Mouse (Mus musculus) frontal cortex, postnatal 25 days (tissue): ENCODE results near the gene Catip.

Source experiments
- DNase-seq, 2 experiments: peaks; one replicate each; pipeline ENCODE4 v3.0.0; 2022; ENCODE audit warnings: low spot score in 2 of 2

The Catip gene

DNA sequence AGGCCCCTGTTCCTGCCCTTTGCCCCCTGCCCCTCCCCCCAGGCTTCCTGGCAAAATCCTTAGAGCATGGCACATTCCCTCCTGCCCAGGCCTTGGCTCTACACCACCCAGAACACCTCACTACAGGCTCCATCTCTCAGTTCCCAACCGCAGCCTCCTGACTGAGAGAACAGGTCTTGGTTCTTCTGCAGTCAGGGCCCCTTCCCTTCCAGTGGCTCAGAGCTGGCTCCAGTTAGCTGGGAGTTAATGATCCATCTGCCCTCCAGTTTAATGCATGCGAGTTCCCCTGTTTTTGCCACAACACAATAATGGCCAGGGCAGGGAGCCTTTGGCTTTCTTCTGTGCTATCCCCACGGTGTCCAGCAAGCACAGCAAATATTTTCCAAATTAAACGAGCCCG is 18.7 kb upstream of the Catip start:
- DNase-seq: no peak

DNA sequence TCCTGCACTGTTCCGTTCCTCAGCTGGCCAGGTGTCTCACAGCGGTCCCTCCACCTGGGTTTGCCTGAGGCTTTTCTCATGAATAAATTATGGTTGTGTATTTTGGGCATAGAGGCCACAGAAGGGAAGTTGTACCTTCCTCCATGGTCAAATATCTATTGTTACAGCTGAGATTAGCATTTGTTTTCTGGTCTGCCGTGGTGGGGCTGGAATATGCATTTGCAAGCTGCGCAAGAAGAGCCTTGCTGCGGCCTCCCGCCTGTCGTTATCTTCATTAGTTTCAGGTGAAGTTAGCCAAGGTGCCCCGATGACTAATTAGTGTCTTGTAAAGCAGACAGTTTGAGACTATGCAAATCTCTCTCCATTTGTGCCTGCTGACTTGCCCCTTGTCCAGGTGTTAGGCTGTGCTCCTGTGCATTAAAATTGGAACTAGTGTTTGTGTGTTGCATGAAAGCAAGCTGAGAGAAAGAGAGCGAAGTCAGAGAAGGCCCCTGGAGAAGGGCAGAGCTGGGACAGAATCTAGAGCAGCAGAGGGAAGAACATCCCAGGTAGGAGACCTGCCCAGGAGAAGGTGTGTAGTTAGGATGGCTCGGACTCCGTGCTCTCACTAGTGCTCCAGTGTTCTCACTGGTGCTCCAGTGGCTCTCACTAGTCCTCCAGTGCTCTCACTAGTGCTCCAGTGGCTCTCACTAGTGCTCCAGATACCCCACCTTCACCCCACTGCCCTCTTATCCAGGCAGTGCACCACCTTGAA is 17.6 kb upstream of the Catip start:
- DNase-seq: no peak

DNA sequence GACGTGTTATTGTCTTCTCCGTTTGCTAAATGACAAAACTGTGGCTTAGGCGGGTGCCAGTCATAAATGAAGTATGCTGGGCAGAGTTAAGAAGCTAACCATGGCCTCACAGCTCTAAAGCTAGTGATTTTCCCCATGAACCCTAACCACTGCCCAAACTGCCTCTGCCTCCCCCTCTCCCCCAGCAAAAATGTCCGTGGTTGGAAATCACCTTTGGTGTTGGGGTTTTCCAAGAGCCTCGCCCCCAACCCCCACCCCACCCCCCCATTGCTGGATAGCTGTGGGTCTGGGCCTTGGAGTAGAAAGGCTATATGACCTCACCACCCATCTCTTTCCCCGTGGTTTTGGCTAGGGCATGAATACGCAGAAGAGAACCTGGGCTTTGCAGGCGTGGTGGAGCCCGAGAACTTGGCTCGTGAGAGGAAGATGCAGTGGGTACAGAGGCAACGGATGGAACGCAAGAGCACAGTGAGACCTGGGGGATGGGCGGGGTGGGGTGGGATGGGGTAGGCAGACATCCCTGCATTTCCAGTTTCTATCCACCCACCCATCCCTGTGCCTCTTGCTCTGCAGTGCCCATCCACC is 10.6 kb upstream of the Catip start:
- DNase-seq: no peak

DNA sequence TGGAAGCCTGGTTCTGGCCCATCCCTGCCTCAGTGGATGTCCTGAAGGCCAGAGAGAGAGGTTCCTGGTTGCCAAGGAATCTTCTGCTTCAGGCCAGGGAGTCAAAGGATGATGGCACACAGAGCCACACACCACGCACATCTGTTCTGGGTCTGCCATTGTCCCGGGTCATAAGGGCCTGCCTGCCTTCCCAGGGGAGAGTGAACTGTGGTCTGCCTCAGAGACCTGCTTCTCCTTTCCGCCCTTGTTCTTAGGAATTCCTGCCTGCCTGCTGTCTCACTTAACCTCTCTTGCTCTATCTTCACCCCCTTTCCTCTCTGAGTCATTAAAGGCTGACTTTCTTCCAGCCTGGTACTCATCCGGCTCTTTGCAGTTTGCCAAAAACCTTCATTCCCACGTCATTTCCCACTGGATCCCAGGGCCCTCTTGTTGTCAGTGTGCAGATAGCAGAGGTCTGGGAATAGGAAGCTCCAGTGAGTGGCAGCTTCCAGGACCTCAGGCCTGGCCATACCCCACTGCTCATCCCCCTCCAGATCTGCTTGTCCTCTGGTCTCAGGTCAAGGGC is 9.3 kb upstream of the Catip start:
- no peak for DNase-seq

DNA sequence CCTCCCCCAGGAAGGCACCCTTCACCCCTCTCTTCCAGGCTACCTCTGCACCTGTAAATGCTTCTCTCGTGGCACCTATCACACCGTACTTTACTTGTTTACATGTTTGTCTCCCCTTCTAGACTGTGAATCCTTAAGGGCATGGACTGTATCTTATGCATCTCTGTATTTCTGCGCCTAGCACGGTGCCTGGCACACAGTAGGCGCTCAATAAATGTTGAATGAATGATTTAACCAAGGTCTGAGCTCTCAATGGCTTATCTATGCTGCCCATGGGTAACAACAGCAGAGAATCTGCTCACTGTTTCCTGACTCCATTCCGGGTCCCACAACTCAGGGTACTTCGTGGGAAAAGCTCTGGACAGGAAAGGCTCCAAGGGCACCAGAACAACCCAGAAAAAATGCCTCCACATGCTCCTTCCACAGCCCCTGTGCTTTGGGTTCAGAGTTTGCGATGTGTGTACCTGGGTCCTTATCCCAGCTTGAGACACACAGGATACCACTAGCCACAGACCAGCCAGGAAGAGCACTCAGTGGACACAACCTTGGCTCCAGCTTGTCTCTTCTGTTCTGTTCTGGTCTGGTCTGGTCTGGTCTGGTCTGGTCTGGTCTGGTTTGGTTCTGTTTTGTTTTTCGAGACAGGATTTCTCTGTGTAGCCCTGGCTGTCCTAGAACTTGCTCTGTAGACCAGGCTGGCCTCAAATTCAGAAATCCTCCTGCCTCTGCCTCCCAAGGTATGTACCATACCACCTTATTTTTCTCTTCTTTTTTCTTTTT is 8.3 kb upstream of the Catip start:
- no peak for DNase-seq

DNA sequence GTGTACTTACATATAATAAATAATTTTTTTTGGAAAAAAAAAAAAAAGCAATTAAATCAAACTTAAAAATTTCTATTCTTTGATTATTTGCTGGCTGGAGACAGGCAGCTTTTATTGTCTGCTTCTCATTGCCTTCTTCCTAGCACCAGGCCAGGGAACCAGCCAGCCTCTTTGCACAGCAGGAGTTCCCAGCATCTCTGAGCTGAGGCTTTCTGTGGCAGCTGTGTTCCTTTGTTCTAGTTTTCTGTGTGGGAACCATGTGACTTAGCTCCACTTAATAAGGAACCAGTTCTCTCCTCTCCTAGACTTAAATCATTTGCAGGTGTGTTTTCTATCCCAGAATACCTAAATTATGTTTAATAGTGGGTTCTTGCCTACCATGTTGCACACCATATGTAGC is 4.4 kb upstream of the Catip start:
- DNase-seq: no peak

DNA sequence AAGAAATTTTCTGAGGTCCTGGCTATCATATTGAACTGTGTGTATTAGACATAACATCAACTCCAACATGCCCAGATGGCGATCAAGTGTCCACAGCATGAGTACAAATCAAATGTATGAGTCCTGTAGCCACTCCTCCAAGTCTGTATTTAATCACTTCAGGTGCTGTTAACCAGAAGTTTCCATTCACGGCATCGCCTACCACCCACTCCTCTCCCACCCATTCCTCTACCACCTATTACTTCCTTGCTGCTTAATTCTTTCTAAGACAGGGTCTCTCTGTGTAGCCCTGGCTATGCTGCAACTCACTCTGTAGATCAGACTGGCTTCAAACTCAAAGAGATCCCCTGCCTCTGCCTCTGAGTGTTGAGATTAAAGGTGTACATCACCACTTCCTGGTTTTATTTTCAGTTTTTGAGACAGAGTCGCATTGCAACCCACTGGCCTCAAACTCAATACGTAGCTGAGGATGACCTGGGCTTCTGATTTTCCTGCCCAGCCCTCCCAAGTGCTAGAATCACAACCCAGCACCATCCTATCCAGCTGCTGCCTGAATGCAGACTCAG is 1.9 kb upstream of the Catip start:
- no peak for DNase-seq

DNA sequence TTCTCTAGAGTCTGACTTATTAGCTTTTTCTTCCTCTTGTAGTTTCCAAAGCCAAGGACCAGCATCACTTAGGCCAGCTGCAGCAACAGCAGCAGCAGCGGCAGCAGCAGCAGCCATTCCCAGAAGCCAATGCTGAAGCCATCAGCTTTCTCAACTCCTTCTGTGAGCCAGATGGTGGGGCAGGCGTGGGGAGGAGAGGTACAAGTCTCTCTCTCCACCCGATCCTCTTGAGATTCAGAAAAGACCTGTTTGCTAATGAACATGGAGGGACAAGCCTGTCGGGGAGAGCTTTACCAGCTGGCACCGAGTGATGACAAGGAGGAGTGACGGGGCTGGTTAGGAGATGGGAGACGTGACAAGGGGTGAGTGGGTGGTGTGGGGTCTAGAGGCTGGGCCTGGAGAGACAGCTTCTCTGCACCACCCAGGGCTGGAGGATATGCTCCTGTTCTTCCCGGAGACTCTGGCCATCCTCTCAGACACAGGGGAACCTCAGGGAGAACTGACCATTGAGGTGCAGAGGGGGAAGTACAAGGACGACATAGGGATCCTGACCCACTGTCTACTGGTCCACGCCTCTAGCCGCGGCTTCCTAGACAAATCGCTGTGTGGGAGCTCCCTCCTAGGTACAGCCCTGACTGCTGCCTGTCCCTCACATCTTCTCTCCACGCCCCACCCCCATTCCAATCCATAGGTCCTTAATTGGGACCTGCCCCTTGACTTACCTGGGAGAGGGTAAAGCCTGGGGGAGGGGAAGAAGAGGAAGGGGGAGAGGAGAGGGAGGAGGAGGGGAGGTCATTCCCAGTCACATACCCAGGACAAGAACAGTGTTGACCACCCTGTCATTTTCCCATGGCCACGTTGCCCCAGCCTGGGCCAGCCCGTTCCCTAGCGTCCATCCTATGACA is 669 bp downstream of the Catip start:
- DNase-seq: no peak

DNA sequence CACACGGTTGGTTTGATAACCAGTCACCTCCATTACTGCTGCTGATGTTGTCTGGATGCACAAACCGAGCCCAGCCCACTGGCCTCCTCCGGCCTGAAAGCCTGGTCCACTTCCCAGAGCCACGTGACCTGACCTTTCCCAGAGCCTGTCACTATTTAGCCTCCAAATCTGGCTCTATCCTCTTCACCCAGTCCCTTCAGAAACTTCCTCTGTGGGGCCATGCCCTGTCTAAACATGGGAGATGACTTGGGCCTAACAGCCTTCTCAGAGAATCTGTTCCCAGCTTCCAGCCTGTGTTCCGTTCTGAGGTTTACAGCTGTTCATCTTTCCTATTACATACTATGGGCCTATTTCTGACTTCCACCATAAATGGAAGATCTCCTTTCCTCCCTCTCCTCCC is 1.5 kb downstream of the Catip start:
- DNase-seq: no peak

DNA sequence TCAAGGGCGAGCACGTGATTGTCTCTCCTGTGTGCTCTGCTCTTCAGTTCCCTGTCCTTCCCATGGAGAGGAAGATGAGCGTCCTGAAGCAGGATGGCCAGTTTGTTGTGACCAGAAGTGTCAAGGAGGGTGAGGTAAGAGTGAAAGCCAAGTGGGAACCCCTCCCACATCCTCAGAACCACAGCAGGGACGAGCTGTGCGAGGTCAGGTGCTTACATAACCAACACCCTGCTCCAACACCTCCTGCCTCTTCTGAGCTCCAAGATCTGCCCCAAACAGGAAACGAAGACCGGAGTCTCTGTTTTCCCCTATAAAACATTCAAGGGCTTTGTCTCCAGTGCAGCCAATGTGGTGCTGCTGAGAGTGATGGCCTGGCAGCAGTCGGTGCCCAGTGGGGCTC is 2.4 kb downstream of the Catip start:
- DNase-seq: no peak

DNA sequence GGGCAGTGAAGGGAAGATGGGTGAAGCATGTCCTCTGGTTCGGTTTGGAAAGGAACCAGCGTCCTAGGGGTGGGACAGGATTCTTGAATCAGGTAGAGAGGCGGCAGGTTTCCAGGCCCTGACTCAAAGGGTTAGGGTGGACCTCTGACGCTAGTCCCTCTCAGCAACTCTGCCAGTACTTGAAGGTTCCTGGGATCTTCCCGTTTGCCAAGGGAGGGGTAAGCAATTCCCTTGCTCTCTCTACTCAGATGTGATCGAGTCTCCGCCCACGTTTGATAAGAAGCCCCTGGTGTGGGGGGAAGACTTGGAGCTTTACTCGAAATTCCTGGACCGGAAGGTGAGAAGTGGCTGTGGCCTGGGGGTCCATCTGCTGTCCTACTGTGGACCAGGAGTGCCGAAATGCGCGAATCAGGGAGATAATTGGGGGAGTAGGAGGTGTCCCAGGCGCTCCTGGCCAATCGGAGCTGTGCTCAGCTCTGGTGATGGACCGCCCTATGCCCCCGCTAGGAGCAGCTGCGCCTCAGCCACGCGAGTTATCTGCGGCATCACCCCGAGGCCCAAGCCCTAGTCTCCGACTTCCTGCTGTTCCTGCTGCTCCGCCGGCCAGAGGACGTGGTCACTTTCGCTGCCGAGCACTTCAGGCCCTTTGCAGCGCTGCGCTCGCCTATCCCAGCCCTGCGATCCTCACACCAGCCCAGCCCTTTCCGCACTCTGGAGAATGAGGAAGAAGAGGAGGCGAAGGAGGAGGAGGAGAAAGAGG is 6.2 kb downstream of the Catip start:
- no peak for DNase-seq

DNA sequence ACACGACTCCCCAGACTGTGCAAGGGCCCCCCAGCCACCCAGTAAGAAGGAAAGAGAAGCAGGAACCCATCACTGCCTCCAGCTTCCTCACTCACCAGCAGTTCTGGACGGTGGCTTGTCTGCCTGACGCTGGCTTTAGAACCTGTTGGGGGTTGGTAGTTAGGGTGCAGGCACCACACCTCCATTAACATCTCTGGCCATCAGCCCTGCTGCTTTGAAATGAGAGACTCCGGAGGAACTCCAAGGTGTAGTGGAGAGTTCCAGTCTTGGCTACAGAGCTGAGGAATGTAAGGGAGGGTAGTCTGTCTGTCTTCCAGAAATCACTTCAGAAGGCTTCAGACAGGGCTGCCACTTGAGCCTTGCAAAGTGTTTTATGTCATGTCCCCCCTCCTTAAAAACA is 8.1 kb downstream of the Catip start:
- no peak for DNase-seq

DNA sequence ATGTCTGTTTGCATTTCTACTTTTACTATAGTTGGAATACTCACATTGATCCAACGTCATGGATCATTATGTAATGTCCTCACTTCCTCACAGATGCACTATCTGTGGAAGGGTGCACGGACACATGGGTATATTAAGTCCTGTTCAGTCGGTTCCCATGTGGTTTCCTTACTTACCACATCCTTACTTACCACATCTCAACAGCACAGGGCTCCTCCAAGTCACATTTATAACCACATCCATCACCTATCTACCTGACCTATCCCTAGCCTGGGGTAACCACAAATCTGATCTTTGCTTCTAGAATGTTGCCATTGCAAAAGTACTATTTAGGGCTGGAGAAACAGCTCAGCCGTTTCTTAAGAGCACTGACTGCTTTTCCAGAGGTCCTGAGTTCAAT is 11.5 kb downstream of the Catip start:
- no peak for DNase-seq

DNA sequence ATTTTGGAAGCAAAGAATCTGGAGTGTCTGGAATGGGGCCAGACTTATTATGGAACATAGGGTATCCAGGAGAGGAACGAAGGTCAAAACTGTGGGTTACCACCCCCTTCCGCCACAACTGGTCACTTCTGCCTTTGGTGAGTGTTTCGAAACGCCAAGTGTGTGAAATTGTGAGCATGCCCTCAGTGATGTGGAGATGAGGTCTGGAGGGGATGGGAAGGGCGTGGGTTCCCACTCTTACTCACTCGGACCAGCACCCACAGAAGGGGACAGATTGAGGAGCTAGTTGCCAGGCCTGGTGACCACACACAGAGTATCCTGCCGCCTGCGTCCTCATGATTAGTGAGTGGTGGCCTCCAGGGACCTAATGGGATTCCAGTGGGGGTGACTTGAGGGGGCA is 13.1 kb downstream of the Catip start, which contains the start of gene Slc11a1:
Gene Slc11a1, plus strand, starts transcription at position 216 of the 400 bp plus-strand sequence.
- DNase-seq: no peak

DNA sequence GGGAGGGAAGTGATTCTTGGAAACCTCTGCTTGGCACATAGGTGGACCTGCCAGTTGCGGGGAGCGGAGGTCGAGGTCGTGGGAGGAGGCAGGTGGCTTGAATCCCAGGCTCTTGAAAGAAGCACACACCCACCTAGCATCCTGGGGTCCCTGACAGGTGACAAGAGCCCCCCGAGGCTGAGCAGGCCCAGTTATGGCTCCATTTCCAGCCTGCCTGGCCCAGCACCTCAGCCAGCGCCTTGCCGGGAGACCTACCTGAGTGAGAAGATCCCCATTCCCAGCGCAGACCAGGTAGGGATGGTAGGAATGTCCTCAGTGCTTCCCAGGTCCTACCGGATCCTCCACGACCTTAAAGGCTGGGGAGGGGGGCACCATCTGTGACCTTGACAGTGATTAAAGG is 13.7 kb downstream of the Catip start:
- DNase-seq: no peak

DNA sequence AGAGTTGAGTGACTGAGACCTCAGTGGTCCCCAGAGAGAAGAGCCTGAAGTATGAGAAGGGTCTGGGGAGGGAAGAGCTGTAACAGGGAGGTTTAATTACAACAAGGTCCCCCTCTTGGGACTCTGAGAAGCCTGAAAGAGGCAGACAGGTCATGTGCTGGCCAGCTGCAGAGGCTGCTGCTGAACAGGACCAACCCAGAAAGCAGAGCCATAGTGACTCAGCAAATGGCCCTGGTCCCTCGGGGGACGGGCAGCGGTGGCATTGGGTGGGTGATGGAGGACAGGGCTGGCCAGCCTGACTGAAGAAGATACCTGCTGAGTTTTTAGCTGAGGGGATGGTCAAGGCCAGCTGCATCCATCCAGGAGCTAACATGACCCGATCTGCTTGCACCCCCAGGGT is 14.5 kb downstream of the Catip start:
- no peak for DNase-seq

DNA sequence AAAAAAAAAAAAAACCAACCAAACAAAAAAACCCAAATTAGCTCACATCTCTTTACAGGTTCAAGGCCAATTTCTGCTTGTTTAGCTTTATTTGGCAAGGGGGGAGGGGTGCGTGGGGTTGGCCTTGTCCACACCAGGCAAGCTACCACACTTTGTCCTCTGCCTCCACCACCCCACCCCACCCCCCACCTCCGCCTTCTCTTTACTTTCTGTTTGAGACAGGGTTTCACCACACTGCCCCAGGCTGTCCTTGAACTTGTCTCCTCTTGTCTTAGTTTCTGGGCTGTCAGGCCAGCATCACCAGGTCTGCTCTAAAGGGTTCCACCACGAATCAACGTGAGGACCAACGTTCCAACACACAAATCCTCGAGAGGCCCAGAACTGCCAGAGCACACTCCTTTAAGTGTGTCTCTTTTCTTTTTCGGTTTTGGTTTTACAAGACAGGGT is 17.2 kb downstream of the Catip start:
- no peak for DNase-seq

DNA sequence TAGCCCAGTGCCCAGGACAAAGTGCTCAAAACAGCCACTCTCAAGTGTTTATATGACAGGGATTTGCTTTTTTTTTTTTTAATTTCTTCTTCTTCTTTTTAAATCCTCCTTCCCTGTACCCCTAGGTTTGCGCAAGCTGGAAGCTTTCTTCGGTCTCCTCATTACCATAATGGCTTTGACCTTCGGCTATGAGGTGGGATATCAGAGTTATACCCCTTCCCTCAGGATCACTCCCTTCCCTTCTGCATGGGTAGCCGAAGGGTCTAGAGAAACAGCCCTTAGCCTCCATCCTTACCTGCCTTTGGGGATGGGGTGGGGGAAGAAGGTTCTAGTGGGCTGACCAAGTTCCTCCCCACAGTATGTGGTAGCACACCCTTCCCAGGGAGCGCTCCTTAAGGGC is 18.6 kb downstream of the Catip start:
- DNase-seq: no peak

DNA sequence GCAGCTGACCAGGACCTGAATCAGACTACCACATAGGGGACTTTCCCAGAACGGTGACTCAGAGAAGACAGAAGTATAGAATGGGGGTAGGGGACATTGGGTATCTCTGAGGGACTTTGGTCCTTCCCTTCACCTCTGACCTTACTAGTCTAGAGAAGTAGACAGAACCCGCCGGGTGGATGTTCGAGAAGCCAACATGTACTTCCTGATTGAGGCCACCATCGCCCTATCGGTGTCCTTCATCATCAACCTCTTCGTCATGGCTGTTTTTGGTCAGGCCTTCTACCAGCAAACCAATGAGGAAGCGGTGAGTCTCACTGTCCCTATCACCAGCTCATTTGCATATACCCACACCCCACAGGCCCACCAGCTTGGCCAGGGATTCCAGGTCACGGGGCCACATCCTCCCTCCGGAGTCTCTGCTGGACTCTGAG is 19.7 kb downstream of the Catip start:
- no peak for DNase-seq

DNA sequence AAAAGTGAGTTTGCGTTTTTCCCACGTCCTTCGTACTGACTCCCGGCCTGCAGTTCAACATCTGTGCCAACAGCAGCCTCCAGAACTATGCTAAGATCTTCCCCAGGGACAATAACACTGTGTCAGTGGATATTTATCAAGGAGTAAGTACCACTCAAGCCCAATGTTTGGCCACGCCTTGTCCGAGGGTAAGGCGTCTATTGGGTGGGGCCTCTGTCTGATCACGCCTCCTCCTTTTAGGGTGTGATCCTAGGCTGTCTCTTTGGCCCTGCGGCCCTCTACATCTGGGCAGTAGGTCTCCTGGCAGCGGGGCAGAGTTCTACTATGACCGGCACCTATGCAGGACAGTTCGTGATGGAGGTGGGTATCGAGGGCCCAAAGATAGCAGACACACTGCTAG is 21.5 kb downstream of the Catip start:
- DNase-seq: no peak
